10 mouse cellular contexts compared by ENCODE assay signal in the genomic region with DNA sequence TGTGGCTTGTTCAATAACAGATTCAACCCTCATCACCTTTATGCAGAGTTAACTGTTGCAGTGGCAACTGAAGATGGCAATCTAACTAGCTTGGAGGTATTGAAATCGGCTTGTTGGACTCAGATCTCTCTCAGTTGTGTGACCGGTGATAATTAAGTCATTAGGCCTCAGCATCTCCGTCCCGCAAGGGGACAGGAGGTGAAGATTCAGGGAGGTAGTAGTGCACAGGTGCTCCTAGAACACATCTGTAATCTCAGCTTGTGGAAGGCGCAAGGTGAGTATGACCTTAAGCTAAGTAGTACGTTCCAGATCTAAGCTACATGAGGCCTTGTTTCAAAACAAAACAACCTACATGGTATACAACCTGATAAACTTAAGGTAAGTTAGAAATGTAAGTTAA. TPM values are rescaled to one million over a fixed set of nuclear protein-coding genes. Genes with fewer than 3 reads are reported as not detected.
DNase-seq lines count a peak whose midpoint lies in the region; ATAC-seq and TF ChIP-seq lines count a peak whose summit lies in the region.
"Had no signal": no experiment of that assay in that cellular context is flagged by ENCODE, and none has a peak within 500 bp of the region (broad histone marks: within the 10 kb centered on the region; RNA-seq: fewer than 3 reads in every experiment).

No protein-coding gene starts in this region.

- DNase-seq in heart, adult 11 months, result peak; percentile 91
- DNase-seq in heart, postnatal 4 days, result no peak
- no peak for DNase-seq in lung, postnatal 25 days (ENCODE audit: low spot score)
- no peak for DNase-seq in midbrain, postnatal 0 days (ENCODE audit: low spot score)
- no peak for DNase-seq in gastrocnemius, postnatal 14 days
- no peak for DNase-seq in adrenal gland, adult 18-20 months (ENCODE audit: low spot score in 2 of 2)

- no peak for TF ChIP-seq CTCF in midbrain, postnatal 0 days (IDR thresholded peaks at IDR 0.05)

- peak overlapping the region; percentile 19; the same call in 1 of the 2 replicates for H3K4me2 ChIP-seq in lung, embryonic 15.5 days
- H3K4me2 ChIP-seq in intestine, embryonic 16.5 days (ENCODE audit: low read depth, low read length), result no peak overlapping the region
- 0 out of 2 replicates have a peak overlapping the region, but pooled peaks have one; percentile 10 for H3K4me2 ChIP-seq in midbrain, postnatal 0 days (ENCODE audit: low read depth, low read length, poor library complexity, severe bottlenecking)

- no peaks in the 10 kb centered on the region for H3K27me3 ChIP-seq in lung, embryonic 15.5 days
- no peaks in the 10 kb centered on the region for H3K27me3 ChIP-seq in intestine, embryonic 16.5 days (replicated peaks; ENCODE audit: control insufficient read depth, insufficient read depth, low read length)
- no peaks in the 10 kb centered on the region for H3K27me3 ChIP-seq in midbrain, postnatal 0 days (ENCODE audit: insufficient read depth, low read length)

- intact Hi-C loops in gastrocnemius, postnatal 14 days (cut with DNase I; ENCODE audit: low total_unique reads), result loop anchor here (5.0 kb wide), 1 partner anchor 228 kb away; no protein-coding TSS in a partner anchor

- peak overlapping the region; percentile 21; the same call in 1 of the 2 replicates for H3K9ac ChIP-seq in lung, embryonic 15.5 days
- H3K9ac ChIP-seq in intestine, embryonic 16.5 days (ENCODE audit: low read depth, low read length), result no peak overlapping the region
- H3K9ac ChIP-seq in midbrain, postnatal 0 days (replicated peaks; ENCODE audit: low read length, poor library complexity, severe bottlenecking), result no peak overlapping the region

- peaks cover 35% of the 10 kb centered on the region for H3K36me3 ChIP-seq in lung, embryonic 15.5 days
- H3K36me3 ChIP-seq in intestine, embryonic 16.5 days (ENCODE audit: control insufficient read depth, insufficient read depth, low read length), result 0 out of 2 replicates have a peak, but pooled peaks cover 2% of the 10 kb centered on the region
- peaks cover 17% of the 10 kb centered on the region for H3K36me3 ChIP-seq in midbrain, postnatal 0 days (ENCODE audit: insufficient read depth, low read length)

- ATAC-seq in lung, embryonic 15.5 days (ENCODE audit: borderline replicate concordance, extremely low read depth, low FRiP score, low TSS enrichment), result no peak
- peak; percentile 3; the same call in 1 of the 2 replicates for ATAC-seq in intestine, embryonic 16.5 days
- peak; percentile 18; the same call in 1 of the 2 replicates for ATAC-seq in midbrain, postnatal 0 days (ENCODE audit: low FRiP score)

- peak overlapping the region; percentile 98; the same call in 1 of the 2 replicates for H3K4me3 ChIP-seq in lung, embryonic 15.5 days
- no peak overlapping the region for H3K4me3 ChIP-seq in intestine, embryonic 16.5 days (ENCODE audit: low read length)
- no peak overlapping the region for H3K4me3 ChIP-seq in midbrain, postnatal 0 days (ENCODE audit: low read depth, low read length)

- no peak overlapping the region for H3K27ac ChIP-seq in lung, embryonic 15.5 days
- H3K27ac ChIP-seq in intestine, embryonic 16.5 days (ENCODE audit: low read length), result no peak overlapping the region
- H3K27ac ChIP-seq in midbrain, postnatal 0 days (ENCODE audit: low read depth, low read length), result no peak overlapping the region

- H3K9me3 ChIP-seq in lung, embryonic 15.5 days, result no peaks in the 10 kb centered on the region
- no peaks in the 10 kb centered on the region for H3K9me3 ChIP-seq in intestine, embryonic 16.5 days (ENCODE audit: control insufficient read depth, low read length)
- H3K9me3 ChIP-seq in midbrain, postnatal 0 days (ENCODE audit: low read length), result no peaks in the 10 kb centered on the region

- peaks cover 11% of the 10 kb centered on the region; the same call in 1 of the 2 replicates for H3K4me1 ChIP-seq in lung, embryonic 15.5 days
- peaks cover 8% of the 10 kb centered on the region; the same call in 1 of the 2 replicates for H3K4me1 ChIP-seq in intestine, embryonic 16.5 days (ENCODE audit: control insufficient read depth, insufficient read depth, low read length)
- no peaks in the 10 kb centered on the region; the same call in 1 of the 2 replicates for H3K4me1 ChIP-seq in midbrain, postnatal 0 days (ENCODE audit: insufficient read depth, low read length)

- 50% methylated on average over 6 of the region's 6 CpGs for WGBS in lung, embryonic 15.5 days
- WGBS in intestine, embryonic 16.5 days, result 56% methylated on average over 6 of the region's 6 CpGs
- 57% methylated on average over 6 of the region's 6 CpGs for WGBS in midbrain, postnatal 0 days

RNA-seq across cellular contexts. Expression of gene Snrpe, which starts 0.5 kb away (rescaled TPM):
- total RNA-seq in heart, postnatal 4 days (2021), result 100 to 1,000 TPM; 144 to 149 TPM
- polyA plus RNA-seq in lung, embryonic 15.5 days (2015; fragmentation: Nextera tagmentation; extraction: Ambion mirVana), result 637 and 708 TPM in 2 replicates
- 451 and 495 TPM in 2 replicates for polyA plus RNA-seq in intestine, embryonic 16.5 days (2015; fragmentation: Nextera tagmentation; extraction: Ambion mirVana)
- 89.9 and 123 TPM in 2 replicates for total RNA-seq in midbrain, postnatal 0 days (2014; rRNA removed)
- polyA plus RNA-seq in midbrain, postnatal 0 days (2015; fragmentation: Nextera tagmentation; extraction: Ambion mirVana), result 349 and 362 TPM in 2 replicates
- 10 to 100 TPM; 67.9 to 72.9 TPM for total RNA-seq in gastrocnemius, postnatal 14 days (2021)
- total RNA-seq in adrenal gland, adult 18-20 months (2021), result 100 to 1,000 TPM in 1 of 2 experiments, 10 to 100 TPM in 1; 91.3 to 108 TPM

RNA-seq across cellular contexts. Expression of gene Zbed6, which starts 50.1 kb away (rescaled TPM):
- 10 to 100 TPM; 13.4 to 14.3 TPM for total RNA-seq in heart, postnatal 4 days (2021)
- not detected in 2 replicates for polyA plus RNA-seq in lung, embryonic 15.5 days (2015; fragmentation: Nextera tagmentation; extraction: Ambion mirVana)
- polyA plus RNA-seq in intestine, embryonic 16.5 days (2015; fragmentation: Nextera tagmentation; extraction: Ambion mirVana), result not detected in 2 replicates
- 6.6 and 9.4 TPM in 2 replicates for total RNA-seq in midbrain, postnatal 0 days (2014; rRNA removed)
- polyA plus RNA-seq in midbrain, postnatal 0 days (2015; fragmentation: Nextera tagmentation; extraction: Ambion mirVana), result 0.23 TPM in 1 of 2 replicates, not detected in the other
- total RNA-seq in gastrocnemius, postnatal 14 days (2021), result 10 to 100 TPM; 11.0 to 11.5 TPM
- 10 to 100 TPM in 1 of 2 experiments, 1 to 10 TPM in 1; 8.4 to 11.0 TPM for total RNA-seq in adrenal gland, adult 18-20 months (2021)
- polyA plus RNA-seq: activated CD4-positive, CD25-positive, alpha-beta regulatory T cell, adult 4 months; inflammation-experienced regulatory T-cells, adult 6 months had no signal

RNA-seq across cellular contexts. Expression of gene Gm38394, which starts 50.5 kb away (rescaled TPM):
- 10 to 100 TPM; 37.3 to 40.5 TPM for total RNA-seq in heart, postnatal 4 days (2021)
- 5.4 TPM in 2 replicates for polyA plus RNA-seq in lung, embryonic 15.5 days (2015; fragmentation: Nextera tagmentation; extraction: Ambion mirVana)
- polyA plus RNA-seq in intestine, embryonic 16.5 days (2015; fragmentation: Nextera tagmentation; extraction: Ambion mirVana), result 3.2 TPM in 2 replicates
- total RNA-seq in midbrain, postnatal 0 days (2014; rRNA removed), result 6.0 and 7.6 TPM in 2 replicates
- 1.3 and 1.6 TPM in 2 replicates for polyA plus RNA-seq in midbrain, postnatal 0 days (2015; fragmentation: Nextera tagmentation; extraction: Ambion mirVana)
- total RNA-seq in gastrocnemius, postnatal 14 days (2021), result 10 to 100 TPM; 33.1 to 36.9 TPM
- 10 to 100 TPM; 24.4 to 26.2 TPM for total RNA-seq in adrenal gland, adult 18-20 months (2021)
